Mouse (Mus musculus): ENCODE results near the gene Lmbrd1.
A peak's percentile ranks its signal among the peaks of the same experiment; 100 is the strongest.
"Not testable (repeated sequence)": the region's sequence is repeated elsewhere in the genome, so short reads cannot be mapped to it uniquely, and the experiment has no call there.

Lmbrd1 gene

GRCm38 (mm10) chr1:24678205-24678917 is at the start of gene Lmbrd1:
Gene Lmbrd1, plus strand, starts transcription at chr1:24678630.
- DNase-seq = peak; percentile 97

GRCm38 (mm10) chr1:24633553-24634132 is 44.8 kb upstream of the Lmbrd1 start:
- DNase-seq = no peak

- no peak for DNase-seq
These were observed 28.3 kb upstream of the Lmbrd1 start for GRCm38 (mm10) chr1:24650100-24650499.

- no peak for DNase-seq
These were observed 18.5 kb upstream of the Lmbrd1 start for GRCm38 (mm10) chr1:24659914-24660313.

DNA sequence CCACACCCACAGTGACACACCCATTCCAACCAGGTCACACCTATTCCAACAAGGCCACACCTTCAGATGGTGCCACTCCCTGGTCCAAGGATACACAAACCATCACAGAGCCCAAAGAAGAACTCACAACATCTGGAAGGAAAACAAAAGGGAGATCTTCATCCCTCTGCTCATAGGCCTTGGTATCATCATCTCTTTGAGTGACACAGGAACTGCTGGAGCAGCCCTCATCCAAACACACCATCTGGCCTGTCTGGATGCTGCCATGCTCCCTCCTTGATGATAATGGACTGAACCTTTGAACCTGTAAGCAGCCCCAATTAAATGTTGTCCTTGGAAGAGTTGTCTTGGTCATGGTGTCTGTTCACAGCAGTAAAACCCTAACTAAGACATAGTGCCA is 17.8 kb upstream of the Lmbrd1 start:
- DNase-seq = not testable (repeated sequence)

DNA sequence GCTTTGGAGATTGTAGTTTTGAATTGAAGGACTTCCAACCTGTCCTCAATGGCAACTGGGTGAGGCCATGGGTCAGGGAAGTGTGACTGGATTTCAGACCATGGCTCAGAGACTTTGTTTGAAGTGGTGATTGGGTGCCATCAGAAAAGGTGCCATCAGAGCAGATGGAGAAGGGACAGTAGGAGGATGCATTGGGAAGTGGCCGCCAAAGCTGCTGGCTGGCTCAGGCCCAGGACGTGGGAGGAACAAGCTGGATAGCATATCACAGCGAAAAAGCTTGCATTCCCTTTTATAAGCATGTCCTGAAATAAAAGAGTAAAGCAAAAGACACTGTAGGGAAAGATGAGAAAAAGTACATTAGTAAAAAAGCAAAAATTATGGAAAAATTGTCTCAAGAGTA is 16.9 kb upstream of the Lmbrd1 start:
- DNase-seq = no peak

DNA sequence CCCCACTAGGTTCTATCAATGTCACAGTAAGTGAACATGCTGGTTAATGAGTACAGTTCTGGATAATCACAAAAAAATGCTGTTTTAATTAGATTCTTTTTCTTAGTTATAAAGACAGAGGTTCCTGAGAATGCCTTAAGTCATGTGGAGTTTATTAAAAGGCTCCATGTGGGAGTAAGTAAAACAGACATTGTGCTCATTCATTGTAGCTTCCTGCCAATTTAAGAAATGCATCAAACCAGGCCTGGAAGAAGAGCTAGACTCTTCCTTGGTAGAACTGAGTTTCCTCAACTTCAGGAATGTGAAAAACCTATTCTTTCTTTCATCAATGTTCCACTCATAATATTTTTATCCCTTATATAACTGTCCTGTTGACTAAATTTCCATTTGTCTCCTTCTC is 14.3 kb upstream of the Lmbrd1 start:
- no peak for DNase-seq

GRCm38 (mm10) chr1:24673231-24673630 is 5.2 kb upstream of the Lmbrd1 start:
- no peak for DNase-seq

GRCm38 (mm10) chr1:24677706-24678105 is 724 bp upstream of the Lmbrd1 start:
- DNase-seq = peak; percentile 23

- DNase-seq = no peak
These were observed 641 bp downstream of the Lmbrd1 start for GRCm38 (mm10) chr1:24679071-24679470.

DNA sequence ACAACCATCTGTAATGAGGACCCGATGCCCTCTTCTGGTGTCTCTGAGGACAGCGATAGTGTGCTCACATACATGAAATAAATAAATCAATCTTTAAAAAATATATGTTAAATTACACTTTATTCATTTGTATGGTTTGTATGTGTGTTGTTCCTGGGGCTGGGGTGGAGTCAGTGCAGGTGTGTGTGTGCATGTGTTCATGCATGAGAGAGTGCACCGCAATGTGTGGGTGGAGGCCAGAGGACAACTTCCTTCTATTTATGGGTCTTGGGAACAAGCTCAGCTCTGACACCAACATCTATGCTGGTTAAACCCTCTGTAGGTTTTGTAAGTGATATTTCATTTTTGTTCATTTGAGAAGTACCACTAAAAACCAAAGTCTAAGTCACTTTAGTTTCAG is 2.6 kb downstream of the Lmbrd1 start:
- DNase-seq = no peak

- no peak for DNase-seq
These were observed 3.5 kb downstream of the Lmbrd1 start for GRCm38 (mm10) chr1:24681946-24682345.

GRCm38 (mm10) chr1:24683947-24684346 is 5.5 kb downstream of the Lmbrd1 start:
- no peak for DNase-seq

DNA sequence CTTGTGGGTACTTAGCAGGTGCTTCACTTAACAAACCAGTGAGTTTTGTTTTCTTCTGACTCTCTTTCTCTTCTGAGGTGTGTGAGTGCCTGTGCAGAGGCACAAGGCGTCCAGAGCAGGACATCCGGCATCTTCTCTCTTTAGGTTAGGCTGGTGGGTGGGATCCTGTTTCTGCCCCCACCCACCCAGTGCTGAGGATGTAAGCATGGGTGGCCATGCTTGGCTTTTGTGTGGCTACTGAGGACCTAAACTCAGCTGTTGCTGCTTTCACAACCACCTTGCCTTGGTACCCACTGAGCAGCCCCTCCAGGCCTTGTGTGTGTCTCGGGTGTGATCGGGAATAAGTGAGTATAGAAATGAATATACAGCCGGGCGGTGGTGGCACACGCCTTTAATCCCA is 7.2 kb downstream of the Lmbrd1 start:
- DNase-seq = no peak

GRCm38 (mm10) chr1:24686235-24687021 is 8.0 kb downstream of the Lmbrd1 start:
- DNase-seq = no peak

DNA sequence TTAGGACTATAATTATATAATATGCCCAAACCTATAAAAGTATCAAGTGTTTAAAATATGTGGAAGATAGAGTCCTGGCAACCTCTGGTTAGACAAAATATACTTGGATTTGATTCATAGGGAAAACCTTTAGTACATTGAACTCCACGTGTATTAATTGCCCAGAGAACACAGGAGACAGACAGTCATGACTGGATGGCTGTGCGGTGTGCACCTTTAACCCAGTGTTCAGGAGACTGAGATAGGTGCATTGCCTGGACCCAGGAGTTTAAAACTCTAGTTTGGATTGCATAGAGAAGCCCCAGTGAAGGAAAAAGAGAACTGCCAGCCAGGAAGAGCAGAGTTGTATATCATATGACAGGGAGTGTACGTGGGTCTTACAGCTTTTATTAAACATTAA is 19.2 kb downstream of the Lmbrd1 start:
- DNase-seq = no peak

GRCm38 (mm10) chr1:24698146-24698880 is 19.9 kb downstream of the Lmbrd1 start:
- DNase-seq = no peak

DNA sequence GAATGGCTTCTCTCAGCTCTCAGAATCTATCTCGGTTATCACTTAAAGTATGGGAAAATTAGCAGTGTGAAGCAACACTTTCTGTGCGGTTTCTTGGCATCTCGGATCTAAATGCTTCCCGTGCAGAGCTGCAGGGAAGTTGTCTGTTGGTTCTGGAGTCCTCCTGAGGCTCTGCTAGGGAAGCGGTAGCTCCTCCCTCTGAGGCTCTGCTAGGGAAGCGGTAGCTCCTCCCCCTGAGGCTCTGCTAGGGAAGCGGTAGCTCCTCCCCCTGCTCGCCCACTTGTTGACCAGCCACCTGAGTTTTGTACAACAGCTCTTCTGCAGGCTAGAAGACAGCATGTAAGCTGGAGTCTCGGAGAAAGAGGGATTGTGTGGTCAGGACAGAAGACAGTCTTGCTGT is 20.9 kb downstream of the Lmbrd1 start:
- DNase-seq = peak; percentile 23

DNA sequence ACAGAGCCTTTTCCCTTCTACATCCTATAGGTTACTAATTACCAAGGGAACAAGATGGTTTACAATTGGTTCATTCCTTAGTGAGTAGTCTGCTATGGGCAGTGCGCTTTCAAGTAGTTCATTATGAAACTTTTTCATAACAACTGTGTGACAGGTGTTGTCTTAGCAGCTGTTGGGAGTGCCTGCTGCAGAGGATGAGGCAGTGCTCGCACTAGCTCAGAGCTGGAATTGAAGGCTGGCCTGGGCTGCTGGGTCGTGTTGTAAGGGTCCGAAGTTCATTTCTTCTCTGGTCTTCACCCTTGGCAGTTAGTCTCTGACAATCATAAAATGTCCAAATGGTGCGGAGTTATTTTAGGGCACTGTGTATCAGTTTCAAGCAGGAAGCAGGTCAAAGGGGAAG is 21.8 kb downstream of the Lmbrd1 start:
- peak; percentile 25 for DNase-seq

DNA sequence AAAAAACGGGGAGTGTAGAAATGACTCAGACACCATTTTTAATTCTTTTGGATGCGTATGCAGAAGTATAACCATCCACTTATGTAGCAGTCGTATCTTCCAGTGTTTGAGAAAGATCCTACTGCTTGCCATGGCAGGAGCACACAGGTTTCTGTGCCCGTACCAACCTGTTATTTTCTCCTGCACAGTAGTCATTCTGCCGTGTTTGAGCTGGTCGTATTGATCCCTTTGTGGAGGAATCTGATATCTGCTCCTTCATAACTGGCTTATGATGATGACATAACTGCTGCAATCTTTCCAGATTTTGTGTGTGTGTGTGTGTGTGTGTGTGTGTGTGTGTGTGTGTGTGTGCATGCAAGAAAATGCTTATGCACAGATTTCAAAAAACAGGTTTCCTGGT is 25.4 kb downstream of the Lmbrd1 start:
- no peak for DNase-seq

GRCm38 (mm10) chr1:24716301-24716700 is 37.9 kb downstream of the Lmbrd1 start:
- DNase-seq = no peak

DNA sequence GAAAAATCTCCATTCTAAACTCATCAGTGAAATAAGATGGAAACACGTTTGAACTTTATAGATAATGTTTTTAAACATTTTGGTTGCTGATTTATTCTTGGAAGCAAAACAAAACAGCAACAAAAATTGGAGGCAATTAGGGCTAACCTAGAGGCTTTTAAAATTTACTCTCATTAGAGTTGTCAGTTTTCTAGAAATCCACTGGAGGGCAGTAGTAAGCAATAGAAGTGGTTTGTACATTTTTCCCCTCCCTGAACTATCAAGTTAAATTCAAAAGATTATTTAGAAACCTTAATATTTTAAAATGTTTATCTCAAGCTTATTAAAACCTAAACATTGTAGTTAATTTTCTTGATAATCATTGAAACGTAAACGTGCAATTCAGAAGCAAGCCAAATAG is 41.2 kb downstream of the Lmbrd1 start:
- no peak for DNase-seq

DNA sequence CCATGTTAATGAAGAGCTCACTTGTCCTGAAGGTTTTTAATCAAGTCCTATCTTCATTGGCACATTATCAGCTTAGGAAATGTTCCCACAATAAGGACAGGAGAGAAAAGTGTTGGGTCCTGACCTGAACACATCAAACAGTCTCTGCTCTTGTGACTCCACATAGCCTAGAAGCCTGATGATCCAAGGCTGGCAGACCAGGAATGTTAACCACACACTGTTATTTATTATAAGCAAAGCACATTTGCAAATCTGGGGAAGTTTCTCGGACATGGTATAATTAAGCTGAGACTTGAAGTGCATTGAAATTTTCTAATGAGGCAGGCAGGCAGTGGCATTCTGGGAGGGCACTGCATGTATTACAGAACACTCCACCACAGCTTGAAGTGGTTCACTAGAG is 41.8 kb downstream of the Lmbrd1 start:
- DNase-seq = no peak
